Mouse (Mus musculus): ENCODE results near the gene Vmn1r235. TPM values are rescaled to one million over a fixed set of nuclear protein-coding genes. Genes with fewer than 3 reads are reported as not detected.
"Not testable (repeated sequence)": the region's sequence is repeated elsewhere in the genome, so short reads cannot be mapped to it uniquely, and the experiment has no call there.

Vmn1r235 gene
- total RNA-seq (2017): not detected in 2 replicates

DNA sequence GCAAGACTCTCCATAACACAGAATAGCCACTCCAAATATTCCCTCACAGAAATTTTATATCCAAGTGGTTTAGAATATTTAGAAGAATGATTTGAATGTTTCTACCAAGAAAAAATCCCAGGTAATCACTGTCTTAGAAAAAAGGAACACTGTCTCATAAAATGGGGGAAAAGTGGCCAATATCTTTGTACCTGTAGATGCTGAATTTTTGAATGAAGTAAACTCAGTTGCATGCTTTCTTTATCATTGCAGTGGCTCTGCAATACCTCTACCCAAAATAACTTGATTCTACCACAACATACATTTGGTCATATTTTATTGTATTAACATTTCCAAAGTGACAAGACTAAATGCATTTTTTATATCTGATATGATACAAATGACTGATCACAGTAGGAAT, at the start of gene Vmn1r235:
Gene Vmn1r235 (plus strand): TSS at position 301 of the 400 bp plus-strand sequence.
- no peak for ATAC-seq (replicated peaks in 1 of 2; ENCODE audit: insufficient read depth in 1 of 2, low FRiP score in 2 of 2, low TSS enrichment in 1 of 2, low read depth in 1 of 2, poor library complexity in 2 of 2, severe bottlenecking in 2 of 2)

DNA sequence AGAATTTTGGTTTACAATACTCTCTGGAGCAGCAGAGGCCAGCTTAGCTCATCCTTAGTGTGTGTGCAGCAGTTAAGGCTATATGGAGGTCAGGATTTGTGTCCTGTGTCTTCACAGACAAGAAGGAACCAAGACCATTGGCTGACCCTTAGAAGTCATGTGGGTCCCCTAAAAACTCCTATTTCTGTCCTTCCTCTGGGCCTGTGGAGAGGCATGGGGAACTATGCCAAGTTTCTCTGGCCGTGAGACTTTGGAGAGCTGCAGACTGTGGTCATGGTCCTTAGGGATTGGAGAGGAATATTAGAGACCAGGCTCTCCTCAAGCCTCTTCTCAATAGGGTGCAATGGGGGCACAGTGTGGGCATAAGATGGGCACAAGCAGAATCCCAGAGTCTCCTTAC, 45.1 kb upstream of the Vmn1r235 start:
- not testable (repeated sequence) for ATAC-seq (replicated peaks in 1 of 2; ENCODE audit: insufficient read depth in 1 of 2, low FRiP score in 2 of 2, low TSS enrichment in 1 of 2, low read depth in 1 of 2, poor library complexity in 2 of 2, severe bottlenecking in 2 of 2)

DNA sequence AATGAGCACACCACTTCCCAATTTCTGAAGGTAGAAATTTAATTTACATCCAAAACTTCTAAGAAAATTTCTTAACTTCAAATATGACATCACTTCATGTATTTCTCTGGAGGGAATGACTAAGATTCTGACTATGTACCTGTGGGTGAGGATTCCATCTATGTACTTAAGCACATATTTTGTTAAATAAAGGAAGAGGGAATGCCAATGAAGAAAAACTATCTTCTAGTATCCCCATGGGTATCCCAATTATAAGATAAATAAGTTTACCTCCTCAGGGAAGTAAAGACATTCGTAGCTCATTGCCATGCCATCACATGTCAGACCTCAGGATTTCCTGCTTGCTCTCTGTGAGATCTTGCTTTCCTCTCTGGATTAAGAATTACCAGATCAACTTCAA, 30.4 kb upstream of the Vmn1r235 start, which contains the start of gene Vmn1r234:
Gene Vmn1r234 (plus strand): TSS at position 301 of the 400 bp plus-strand sequence.
- ATAC-seq (replicated peaks in 1 of 2; ENCODE audit: insufficient read depth in 1 of 2, low FRiP score in 2 of 2, low TSS enrichment in 1 of 2, low read depth in 1 of 2, poor library complexity in 2 of 2, severe bottlenecking in 2 of 2): no peak

DNA sequence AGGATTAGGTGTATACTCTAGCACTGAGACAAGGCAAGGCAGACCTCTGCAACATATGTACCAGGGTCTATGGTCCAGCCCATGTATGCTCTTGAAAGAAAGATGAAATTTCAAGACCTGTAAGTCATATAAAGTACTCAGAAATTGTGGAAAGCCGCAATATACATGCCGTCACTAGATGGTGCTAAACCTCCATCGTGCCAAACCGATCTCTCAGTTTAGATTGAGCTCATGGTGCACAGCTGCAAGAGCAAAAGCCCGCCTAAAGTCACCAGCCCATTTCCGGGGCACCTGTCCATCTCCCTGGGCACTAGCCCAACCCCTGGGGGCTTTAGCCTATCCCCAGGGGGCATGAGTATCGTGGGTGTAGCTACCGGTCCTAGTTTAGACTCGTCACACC, 24.6 kb upstream of the Vmn1r235 start:
- ATAC-seq (replicated peaks in 1 of 2; ENCODE audit: insufficient read depth in 1 of 2, low FRiP score in 2 of 2, low TSS enrichment in 1 of 2, low read depth in 1 of 2, poor library complexity in 2 of 2, severe bottlenecking in 2 of 2): peak; percentile 56 to 89; a peak in 3 of 4 replicates

DNA sequence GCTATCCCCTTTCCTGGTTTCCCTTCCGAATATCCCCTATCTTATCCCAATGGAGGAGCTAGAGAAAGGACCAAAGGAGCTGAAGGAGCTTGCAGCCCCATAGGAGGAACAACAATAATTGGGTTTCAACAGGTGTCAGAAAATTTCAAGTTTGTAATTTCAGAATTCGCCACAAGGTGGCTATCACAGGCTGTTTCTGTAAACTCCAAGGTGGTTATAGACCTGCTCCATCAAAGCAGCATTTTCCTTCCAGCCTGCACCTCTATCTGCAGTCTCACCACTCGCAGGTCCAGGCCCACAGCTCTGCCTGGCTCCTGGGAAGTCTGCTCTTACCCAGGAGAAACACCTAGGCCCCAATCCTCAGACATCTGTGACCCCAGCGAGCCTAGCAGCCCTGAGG, 15.9 kb downstream of the Vmn1r235 start:
- ATAC-seq (replicated peaks in 1 of 2; ENCODE audit: insufficient read depth in 1 of 2, low FRiP score in 2 of 2, low TSS enrichment in 1 of 2, low read depth in 1 of 2, poor library complexity in 2 of 2, severe bottlenecking in 2 of 2): peak; percentile 59 to 76; a peak in 3 of 4 replicates

DNA sequence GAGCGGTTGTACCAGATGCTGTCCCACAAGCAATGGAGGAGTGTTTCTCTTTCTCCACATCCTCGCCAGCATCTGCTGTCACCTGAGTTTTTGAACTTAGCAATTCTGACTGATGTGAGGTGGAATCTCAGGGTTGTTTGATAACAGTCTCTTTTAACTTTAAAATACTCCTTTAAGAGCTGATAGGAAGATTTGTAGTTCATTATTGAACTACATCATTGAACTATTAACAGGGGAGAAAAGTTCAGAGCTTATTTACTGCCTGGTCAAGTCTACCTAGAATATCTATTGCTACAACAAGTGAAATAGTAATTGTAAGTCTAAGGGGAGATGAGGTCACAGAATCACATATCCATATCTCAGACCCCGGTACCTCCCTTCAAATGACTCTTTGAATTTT, 26.4 kb downstream of the Vmn1r235 start, which contains the start of gene Vmn1r236:
Gene Vmn1r236 (plus strand): TSS at position 301 of the 400 bp plus-strand sequence.
- ATAC-seq (replicated peaks in 1 of 2; ENCODE audit: insufficient read depth in 1 of 2, low FRiP score in 2 of 2, low TSS enrichment in 1 of 2, low read depth in 1 of 2, poor library complexity in 2 of 2, severe bottlenecking in 2 of 2): no peak

DNA sequence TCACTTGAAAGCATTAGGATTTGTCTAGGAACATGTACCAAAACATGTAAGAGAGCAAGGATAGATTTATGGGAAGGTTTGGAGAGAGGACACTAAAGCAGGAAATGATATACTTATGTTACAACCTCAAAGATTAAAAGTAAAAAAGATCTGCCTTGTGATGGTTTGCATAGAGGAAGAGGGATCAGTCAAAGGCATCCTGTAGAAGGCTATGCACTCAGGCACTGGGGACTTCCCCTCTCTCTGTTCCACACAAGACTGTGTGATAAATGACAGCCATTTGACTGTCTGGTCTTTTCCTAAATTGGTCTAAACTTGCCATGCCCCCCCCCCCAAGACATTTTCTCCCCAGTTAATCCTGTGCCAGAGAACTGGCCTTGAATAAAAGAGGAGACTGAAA, 28.2 kb downstream of the Vmn1r235 start:
- ATAC-seq (replicated peaks in 1 of 2; ENCODE audit: insufficient read depth in 1 of 2, low FRiP score in 2 of 2, low TSS enrichment in 1 of 2, low read depth in 1 of 2, poor library complexity in 2 of 2, severe bottlenecking in 2 of 2): no peak

DNA sequence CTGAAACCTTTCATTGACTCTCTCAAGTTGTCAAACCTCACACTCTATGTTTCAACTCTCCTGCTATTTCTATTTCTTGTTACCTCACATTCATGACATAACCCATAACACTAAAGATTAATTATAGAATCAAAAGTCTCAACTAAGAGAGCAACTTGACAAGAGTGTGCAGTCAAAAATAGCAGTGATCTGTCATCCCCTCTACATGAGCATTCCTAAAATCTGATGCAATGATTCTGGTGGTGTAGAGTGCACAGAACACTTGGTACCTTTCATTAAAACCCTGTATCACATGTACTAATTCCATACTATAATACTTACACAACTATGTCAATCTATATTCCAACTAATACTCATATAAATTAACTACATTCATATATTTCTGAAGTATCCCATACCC, 33.5 kb downstream of the Vmn1r235 start:
- ATAC-seq (replicated peaks in 1 of 2; ENCODE audit: insufficient read depth in 1 of 2, low FRiP score in 2 of 2, low TSS enrichment in 1 of 2, low read depth in 1 of 2, poor library complexity in 2 of 2, severe bottlenecking in 2 of 2): no peak

DNA sequence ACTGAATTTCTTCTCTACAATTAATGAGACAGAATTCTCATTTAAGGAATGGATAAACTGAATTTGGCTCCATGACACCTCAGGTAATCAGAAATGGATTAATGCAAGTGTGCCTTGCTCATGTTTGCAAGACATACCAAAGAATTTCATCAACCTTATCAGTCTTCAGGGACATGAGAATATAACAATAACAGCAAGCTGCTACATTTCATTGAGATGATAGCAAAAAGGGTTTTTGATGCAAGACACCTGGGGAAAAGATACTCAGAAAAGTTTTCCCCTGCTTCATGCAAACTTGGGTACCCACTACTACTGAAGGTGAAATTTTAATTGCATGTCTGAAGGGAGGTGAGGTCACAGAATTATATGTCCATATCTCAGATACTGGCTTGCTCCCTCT, 55.4 kb downstream of the Vmn1r235 start, which contains the start of gene Vmn1r237:
Gene Vmn1r237 (plus strand): TSS at position 301 of the 400 bp plus-strand sequence.
- ATAC-seq (replicated peaks in 1 of 2; ENCODE audit: insufficient read depth in 1 of 2, low FRiP score in 2 of 2, low TSS enrichment in 1 of 2, low read depth in 1 of 2, poor library complexity in 2 of 2, severe bottlenecking in 2 of 2): no peak

Other genes starting within 250 kb of the Vmn1r235 start
- 14.4 and 34.7 TPM in 2 replicates for gene Zfp160, start 247.5 kb upstream of the Vmn1r235 start, total RNA-seq (2017)
- not detected in 2 replicates for gene Vmn1r234, start 30.3 kb upstream of the Vmn1r235 start, total RNA-seq (2017)
- gene Vmn1r236, start 26.5 kb downstream of the Vmn1r235 start, total RNA-seq (2017): not detected in 2 replicates
- gene Vmn1r237, start 55.5 kb downstream of the Vmn1r235 start, total RNA-seq (2017): not detected in 2 replicates
- gene Zfp677, start 127.3 kb downstream of the Vmn1r235 start, total RNA-seq (2017): 17.1 and 24.3 TPM in 2 replicates
- 5.3 and 8.1 TPM in 2 replicates for gene Zfp54, start 166.8 kb downstream of the Vmn1r235 start, total RNA-seq (2017)
- gene Zfp51, start 194.0 kb downstream of the Vmn1r235 start, total RNA-seq (2017): 18.8 and 21.4 TPM in 2 replicates
- 19.3 and 19.5 TPM in 2 replicates for gene Zfp53, start 232.6 kb downstream of the Vmn1r235 start, total RNA-seq (2017)